Mouse (Mus musculus) olfactory bulb, adult 2 months (tissue): ENCODE data around the gene Diras1.

Experiments
- CTCF ChIP-seq: fragments of 200-500 bp; IDR thresholded peaks from 2 replicates; pipeline ENCODE4 v1.5.1; 2012; ENCODE audit warnings: low read depth, mild to moderate bottlenecking, low read length, moderate library complexity; ENCODE audit not compliant: insufficient read depth
- POLR2A ChIP-seq: fragments of 200-500 bp; IDR thresholded peaks from 2 replicates; pipeline ENCODE4 v1.6.1; 2012; ENCODE audit warnings: mild to moderate bottlenecking, low read depth, low read length, moderate library complexity; ENCODE audit not compliant: insufficient read depth

- TF ChIP-seq POLR2A (no peak), CTCF (no peak)
These were observed 8.1 kb upstream of the Diras1 start for GRCm38 (mm10) chr10:81033586-81033985.
